Mouse (Mus musculus) limb, embryonic 12.5 days (tissue): Measurements from ENCODE around the gene Xiap. TPM values are rescaled to one million over a fixed set of nuclear protein-coding genes. Genes with fewer than 3 reads are reported as not detected.
A peak's percentile ranks its signal among the peaks of the same experiment; 100 is the strongest.
"Not testable (repeated sequence)": the region's sequence is repeated elsewhere in the genome, so short reads cannot be mapped to it uniquely, and the experiment has no call there.

Experiments
- ATAC-seq: fragments of 200-750 bp; cut with Nextera tagmentation; 2 replicates; pipeline ENCODE4 v1.8.0; 2017; ENCODE audit warnings: low read depth, moderate TSS enrichment; ENCODE audit not compliant: insufficient number of reproducible peaks, insufficient read depth, low FRiP score, low TSS enrichment
- H3K27ac ChIP-seq: fragments of 300-500 bp; sonication (generic); 2 replicates; pipeline ENCODE4 v1.5.1; 2016; ENCODE audit warnings: mild to moderate bottlenecking, moderate library complexity
- H3K27me3 ChIP-seq: fragments of 300-500 bp; sonication (generic); 2 replicates; pipeline ENCODE4 v1.6.1; 2016; ENCODE audit warnings: mild to moderate bottlenecking, moderate library complexity
- H3K36me3 ChIP-seq: fragments of 300-500 bp; sonication (generic); 2 replicates; pipeline ENCODE4 v1.6.1; 2016; ENCODE audit warnings: mild to moderate bottlenecking, moderate library complexity
- H3K4me1 ChIP-seq: fragments of 300-500 bp; sonication (generic); replicated peaks from 2 replicates; pipeline ENCODE4 v1.6.1; 2016
- H3K4me2 ChIP-seq: fragments of 300-500 bp; sonication (generic); 2 replicates; pipeline ENCODE4 v1.6.1; 2016; ENCODE audit warnings: mild to moderate bottlenecking, moderate library complexity
- H3K4me3 ChIP-seq: fragments of 300-500 bp; sonication (generic); replicated peaks from 2 replicates; pipeline ENCODE4 v1.5.1; 2016; ENCODE audit warnings: mild to moderate bottlenecking
- H3K9ac ChIP-seq: fragments of 300-500 bp; sonication (generic); replicated peaks from 2 replicates; pipeline ENCODE4 v1.6.1; 2016; ENCODE audit warnings: mild to moderate bottlenecking, moderate library complexity
- H3K9me3 ChIP-seq: fragments of 300-500 bp; sonication (generic); 2 replicates; pipeline ENCODE4 v1.6.1; 2016; ENCODE audit warnings: mild to moderate bottlenecking, moderate library complexity
- WGBS: fragments of 180-500 bp; shearing (Covaris S2); methylation state at CpG from one replicate; pipeline ENCODE4 v1.1.7; 2016; 5-methylcytosine and 5-hydroxymethylcytosine counted together
- polyA plus RNA-seq: library from polyadenylated mRNA; unstranded; fragments of >200 nt; fragmentation: Nextera tagmentation; extraction: Ambion mirVana; gene quantifications from 2 replicates; pipeline ENCODE4 v1.2.1, GENCODE M21; 2016

The Xiap gene
- 12.5 and 14.8 TPM in 2 replicates for polyA plus RNA-seq

GRCm38 (mm10) chrX:42059282-42060068, at the start of gene Xiap:
Xiap (plus strand) TSS chrX:42059679.
- Histone ChIP-seq H3K27me3 (no peaks in the 10 kb centered on the region), H3K9me3 (no peaks in the 10 kb centered on the region), H3K36me3 (no peaks in the 10 kb centered on the region), H3K4me3 (no peak within 1 kb of the TSS), H3K9ac (no peak within 1 kb of the TSS), H3K4me1 (no peaks in the 10 kb centered on the region), H3K4me2 (no peak within 1 kb of the TSS), H3K27ac (no peak within 1 kb of the TSS)
- WGBS, result 74% methylated on average over 5 of the region's 5 CpGs
- no peak for ATAC-seq

- Histone ChIP-seq H3K36me3 (no peaks in the 10 kb centered on the region), H3K9ac (no peak overlapping the region), H3K27me3 (no peaks in the 10 kb centered on the region), H3K27ac (no peak overlapping the region), H3K9me3 (no peaks in the 10 kb centered on the region), H3K4me2 (no peak overlapping the region), H3K4me1 (no peaks in the 10 kb centered on the region), H3K4me3 (no peak overlapping the region)
- no peak for ATAC-seq
- 91% methylated on average over 2 of the region's 2 CpGs for WGBS
Observed at GRCm38 (mm10) chrX:42012677-42013208, 46.7 kb upstream of the Xiap start.

- WGBS, result 76% methylated on average over 3 of the region's 3 CpGs
- no peaks in the 10 kb centered on the region for H3K9me3 ChIP-seq
- H3K36me3 ChIP-seq, result no peaks in the 10 kb centered on the region
- H3K4me3 ChIP-seq, result no peak overlapping the region
- no peak overlapping the region for H3K27ac ChIP-seq
- H3K9ac ChIP-seq, result no peak overlapping the region
- H3K27me3 ChIP-seq, result no peaks in the 10 kb centered on the region
- ATAC-seq, result no peak
- H3K4me2 ChIP-seq, result no peak overlapping the region
- H3K4me1 ChIP-seq, result no peaks in the 10 kb centered on the region
Observed at GRCm38 (mm10) chrX:42013776-42014175, 45.7 kb upstream of the Xiap start.

- Histone ChIP-seq H3K4me1 (no peaks in the 10 kb centered on the region), H3K9me3 (no peaks in the 10 kb centered on the region), H3K27me3 (no peaks in the 10 kb centered on the region), H3K4me3 (no peak overlapping the region), H3K27ac (no peak overlapping the region), H3K4me2 (no peak overlapping the region), H3K9ac (no peak overlapping the region), H3K36me3 (no peaks in the 10 kb centered on the region)
- no peak for ATAC-seq
- WGBS, result 83% methylated on average over 3 of the region's 3 CpGs
Observed at GRCm38 (mm10) chrX:42014502-42014901, 45.0 kb upstream of the Xiap start.

- Histone ChIP-seq H3K4me2 (no peak overlapping the region), H3K4me3 (no peak overlapping the region), H3K27me3 (no peaks in the 10 kb centered on the region), H3K4me1 (no peaks in the 10 kb centered on the region), H3K27ac (no peak overlapping the region), H3K36me3 (no peaks in the 10 kb centered on the region), H3K9me3 (no peaks in the 10 kb centered on the region), H3K9ac (no peak overlapping the region)
- 58% methylated on average over 1 of the region's 1 CpGs for WGBS
- no peak for ATAC-seq
Observed at GRCm38 (mm10) chrX:42018030-42018429, 41.4 kb upstream of the Xiap start.

GRCm38 (mm10) chrX:42019441-42019840, 40.0 kb upstream of the Xiap start:
- ATAC-seq, result no peak
- H3K4me3 ChIP-seq, result no peak overlapping the region
- WGBS, result 83% methylated on average over 2 of the region's 2 CpGs
- no peaks in the 10 kb centered on the region for H3K36me3 ChIP-seq
- H3K9me3 ChIP-seq, result no peaks in the 10 kb centered on the region
- no peak overlapping the region for H3K4me2 ChIP-seq
- H3K4me1 ChIP-seq, result no peaks in the 10 kb centered on the region
- no peak overlapping the region for H3K9ac ChIP-seq
- no peak overlapping the region for H3K27ac ChIP-seq
- no peaks in the 10 kb centered on the region for H3K27me3 ChIP-seq

- not testable (repeated sequence) for H3K9ac ChIP-seq, H3K4me1 ChIP-seq, H3K9me3 ChIP-seq, ATAC-seq, H3K4me3 ChIP-seq, H3K4me2 ChIP-seq, H3K27ac ChIP-seq, H3K27me3 ChIP-seq, H3K36me3 ChIP-seq
- 92% methylated on average over 2 of the region's 3 CpGs for WGBS
Observed at GRCm38 (mm10) chrX:42025802-42026440, 33.6 kb upstream of the Xiap start.

- not testable (repeated sequence) for H3K4me2 ChIP-seq, H3K9me3 ChIP-seq, H3K9ac ChIP-seq, H3K4me3 ChIP-seq, H3K27ac ChIP-seq, ATAC-seq, H3K36me3 ChIP-seq, H3K27me3 ChIP-seq, H3K4me1 ChIP-seq
- 73% methylated on average over 2 of the region's 2 CpGs for WGBS
Observed at GRCm38 (mm10) chrX:42026981-42027380, 32.5 kb upstream of the Xiap start.

- H3K4me2 ChIP-seq, result no peak overlapping the region
- no peaks in the 10 kb centered on the region for H3K27me3 ChIP-seq
- H3K9me3 ChIP-seq, result no peaks in the 10 kb centered on the region
- no peak for ATAC-seq
- H3K4me3 ChIP-seq, result no peak overlapping the region
- 0 out of 2 replicates have a peak overlapping the region, but pooled peaks have one; percentile 41 for H3K27ac ChIP-seq
- H3K9ac ChIP-seq, result no peak overlapping the region
- no peaks in the 10 kb centered on the region for H3K4me1 ChIP-seq
- no peaks in the 10 kb centered on the region for H3K36me3 ChIP-seq
- WGBS, result 37% methylated on average over 8 of the region's 8 CpGs
Observed at GRCm38 (mm10) chrX:42033111-42033693, 26.3 kb upstream of the Xiap start.

GRCm38 (mm10) chrX:42033911-42034310, 25.6 kb upstream of the Xiap start:
- Histone ChIP-seq H3K4me1 (no peaks in the 10 kb centered on the region), H3K27ac (peak overlapping the region; percentile 45; the same call in 1 of the 2 replicates), H3K4me3 (no peak overlapping the region), H3K27me3 (no peaks in the 10 kb centered on the region), H3K4me2 (no peak overlapping the region), H3K9ac (no peak overlapping the region), H3K9me3 (no peaks in the 10 kb centered on the region), H3K36me3 (no peaks in the 10 kb centered on the region)
- no peak for ATAC-seq
- 73% methylated on average over 7 of the region's 7 CpGs for WGBS

GRCm38 (mm10) chrX:42039481-42039880, 20.0 kb upstream of the Xiap start:
- ATAC-seq, result no peak
- H3K4me3 ChIP-seq, result no peak overlapping the region
- 81% methylated on average over 4 of the region's 6 CpGs for WGBS

More at GRCm38 (mm10) chrX:42039481-42039880, 20.0 kb upstream of the Xiap start:
- Histone ChIP-seq H3K4me1 (no peaks in the 10 kb centered on the region), H3K9me3 (no peaks in the 10 kb centered on the region), H3K36me3 (no peaks in the 10 kb centered on the region), H3K27me3 (no peaks in the 10 kb centered on the region), H3K27ac (no peak overlapping the region), H3K4me2 (no peak overlapping the region), H3K9ac (no peak overlapping the region)
